Mouse (Mus musculus) liver, embryonic 14.5 days (tissue): ENCODE measurements around the gene Slc11a2.

Experiments
- CTCF ChIP-seq: IDR thresholded peaks from 2 replicates; pipeline ENCODE4 v1.5.1; 2016; ENCODE audit warnings: antibody characterized with exemption, low read depth, control low read depth
- EP300 ChIP-seq: IDR thresholded peaks from 2 replicates; pipeline ENCODE4 v1.6.1; 2016; ENCODE audit warnings: antibody characterized with exemption, low read depth

DNA sequence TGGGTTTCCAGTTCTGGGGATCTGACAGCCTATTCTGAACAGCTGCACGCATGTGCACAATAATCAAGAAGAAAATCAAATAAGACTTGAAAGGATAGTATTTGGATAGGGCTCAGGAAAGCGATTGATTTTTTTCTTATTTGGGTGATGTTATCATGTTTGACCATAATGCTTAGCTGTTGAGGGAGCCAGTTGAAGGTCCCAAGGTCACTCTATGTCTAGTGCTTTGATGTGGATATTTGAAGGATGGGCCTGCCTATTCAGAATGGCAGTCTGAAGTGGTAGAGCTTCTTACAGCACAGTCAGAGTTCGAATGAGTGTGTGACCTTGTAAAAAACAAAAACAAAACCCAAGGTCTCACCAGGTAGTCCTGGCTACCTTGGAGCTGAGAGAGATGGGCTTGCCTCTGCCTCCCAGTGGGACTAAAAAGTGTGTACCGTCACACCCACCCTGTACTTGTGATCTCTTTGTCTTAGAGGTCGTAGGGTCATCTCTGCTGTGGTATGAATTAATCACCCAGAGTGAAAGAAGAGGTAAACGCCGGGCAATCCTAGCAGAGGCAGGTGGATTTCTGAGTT lies 49.1 kb upstream of the Slc11a2 start:
- no peak for TF ChIP-seq EP300
- TF ChIP-seq CTCF = no peak
